Mouse (Mus musculus) stomach, postnatal 0 days (tissue): ENCODE results near the gene Rad18.

ENCODE experiments used
- CTCF ChIP-seq: IDR thresholded peaks from 2 replicates; pipeline ENCODE4 v1.5.1; 2016; ENCODE audit warnings: antibody characterized with exemption, low read depth, mild to moderate bottlenecking, moderate library complexity
- EP300 ChIP-seq: optimal IDR thresholded peaks from 2 replicates; pipeline ENCODE3; 2016; ENCODE audit warnings: antibody characterized with exemption

DNA sequence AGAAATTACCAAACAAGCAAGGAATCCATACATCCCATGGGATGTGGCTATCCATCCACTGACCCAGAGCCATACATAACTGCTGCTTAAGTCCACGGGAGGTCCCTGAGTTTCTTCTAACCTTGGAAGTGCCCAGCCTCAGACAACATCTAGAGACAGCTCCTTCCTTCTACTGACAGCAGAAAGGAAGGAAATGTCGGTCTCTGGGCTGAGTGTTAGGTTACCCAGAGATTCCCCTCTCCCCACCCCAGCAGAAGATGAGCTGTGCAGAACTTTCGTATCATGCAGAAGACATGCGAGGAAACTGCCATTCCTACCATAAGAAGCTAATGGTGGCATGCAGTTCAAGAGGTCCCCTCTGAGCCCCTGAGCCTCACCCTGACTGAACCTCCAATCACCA is 109.5 kb downstream of the Rad18 start:
- TF ChIP-seq CTCF (no peak), EP300 (no peak)
